Comparison of ENCODE assay signal across 8 mouse cellular contexts in genomic region chr7:119794251-119794638, GRCm38 (mm10). TPM values are rescaled to one million over a fixed set of nuclear protein-coding genes. Genes with fewer than 3 reads are reported as not detected.
DNase-seq lines count a peak whose midpoint lies in the region; ATAC-seq and TF ChIP-seq lines count a peak whose summit lies in the region.

No protein-coding gene starts in this region.

- H3K79me2 ChIP-seq in heart, adult 2 months (replicated peaks; ENCODE audit: control insufficient read depth, insufficient read depth, low read length), result no peaks in the 10 kb centered on the region
- 0 out of 2 replicates have a peak, but pooled peaks cover 4% of the 10 kb centered on the region for H3K79me2 ChIP-seq in CH12.LX (replicated peaks; ENCODE audit: control insufficient read depth, extremely low read depth, insufficient read depth, poor library complexity, severe bottlenecking)

- no peak for TF ChIP-seq RAD21 in CH12.LX (IDR thresholded peaks at IDR 0.05; ENCODE audit: low read depth, low read length)

- H3K36me3 ChIP-seq in heart, adult 2 months (ENCODE audit: control insufficient read depth, insufficient read depth, low read length), result no peaks in the 10 kb centered on the region
- H3K36me3 ChIP-seq in CH12.LX (replicated peaks in 1 of 2; ENCODE audit: control insufficient read depth in 1 of 2, insufficient read depth in 1 of 2, low read length in 1 of 2), result peaks cover 10 to 19% of the 10 kb centered on the region in 2 experiments
- H3K36me3 ChIP-seq in forebrain, embryonic 13.5 days (ENCODE audit: poor library complexity, severe bottlenecking), result peaks cover 21% of the 10 kb centered on the region
- peaks cover 23% of the 10 kb centered on the region for H3K36me3 ChIP-seq in liver, embryonic 13.5 days
- H3K36me3 ChIP-seq in stomach, embryonic 16.5 days (ENCODE audit: control insufficient read depth, insufficient read depth, low read length), result no peaks in the 10 kb centered on the region

- under 1% methylated on average over 21 of the region's 21 CpGs for WGBS in heart, adult 2 months
- 0% methylated on average over 21 of the region's 21 CpGs for WGBS in forebrain, embryonic 13.5 days
- under 1% methylated on average over 21 of the region's 21 CpGs for WGBS in liver, embryonic 13.5 days (ENCODE audit: insufficient replicate concordance)
- 0% methylated on average over 21 of the region's 21 CpGs for WGBS in stomach, embryonic 16.5 days

- ATAC-seq in forebrain, embryonic 13.5 days, result no peak
- peak; percentile 66 for ATAC-seq in liver, embryonic 13.5 days (ENCODE audit: low read depth)
- peak; percentile 73 for ATAC-seq in stomach, embryonic 16.5 days (ENCODE audit: insufficient read depth, low FRiP score)

- H3K4me3 ChIP-seq in heart, adult 2 months, result peak overlapping the region; percentile 67
- peak overlapping the region; percentile 65 to 84 (median 77) for H3K4me3 ChIP-seq in CH12.LX (replicated peaks in 1 of 3; ENCODE audit: low read depth in 2 of 3, low read length in 2 of 3, poor library complexity in 1 of 3)
- peak overlapping the region; percentile 74 for H3K4me3 ChIP-seq in forebrain, embryonic 13.5 days
- H3K4me3 ChIP-seq in liver, embryonic 13.5 days (replicated peaks), result peak overlapping the region; percentile 83
- H3K4me3 ChIP-seq in stomach, embryonic 16.5 days (replicated peaks; ENCODE audit: low read length), result peak overlapping the region; percentile 59

- H3K9me3 ChIP-seq in CH12.LX (replicated peaks; ENCODE audit: low read length), result no peaks in the 10 kb centered on the region
- H3K9me3 ChIP-seq in forebrain, embryonic 13.5 days (replicated peaks), result no peaks in the 10 kb centered on the region
- H3K9me3 ChIP-seq in liver, embryonic 13.5 days (replicated peaks), result no peaks in the 10 kb centered on the region
- no peaks in the 10 kb centered on the region for H3K9me3 ChIP-seq in stomach, embryonic 16.5 days (replicated peaks; ENCODE audit: control insufficient read depth, low read length)

- intact Hi-C loops in heart, adult 2 months (cut with DNase I), result loop anchor here (5.0 kb wide), 1 partner anchor 72 kb away; the partner anchor contains the start of gene Thumpd1
- intact Hi-C loops in heart, postnatal 36 days (cut with DNase I), result loop anchor here (2.0 to 5.0 kb wide), 2 partner anchors 73 to 103 kb away; partner anchors contain the start of genes Dcun1d3, Lyrm1 and Thumpd1

- no peaks in the 10 kb centered on the region for H3K4me1 ChIP-seq in heart, adult 2 months (ENCODE audit: control insufficient read depth, insufficient read depth, low read length)
- peaks cover 3 to 15% of the 10 kb centered on the region in 2 experiments; a peak in 3 of 4 replicates for H3K4me1 ChIP-seq in CH12.LX (ENCODE audit: control insufficient read depth in 1 of 2, insufficient read depth in 2 of 2)
- H3K4me1 ChIP-seq in forebrain, embryonic 13.5 days, result peaks cover 20% of the 10 kb centered on the region
- H3K4me1 ChIP-seq in liver, embryonic 13.5 days (replicated peaks), result peaks cover 21% of the 10 kb centered on the region
- H3K4me1 ChIP-seq in stomach, embryonic 16.5 days (ENCODE audit: control insufficient read depth, insufficient read depth, low read length), result peaks cover 5% of the 10 kb centered on the region

- no peak for TF ChIP-seq EP300 in heart, adult 2 months (IDR thresholded peaks at IDR 0.05; ENCODE audit: insufficient read depth, low read depth, low read length)
- no peak for TF ChIP-seq EP300 in CH12.LX (IDR thresholded peaks at IDR 0.05; ENCODE audit: low read length)

- H3K27me3 ChIP-seq in heart, adult 2 months (ENCODE audit: control insufficient read depth, insufficient read depth, low read length), result no peaks in the 10 kb centered on the region
- no peaks in the 10 kb centered on the region for H3K27me3 ChIP-seq in CH12.LX (replicated peaks)
- H3K27me3 ChIP-seq in forebrain, embryonic 13.5 days, result no peaks in the 10 kb centered on the region
- no peaks in the 10 kb centered on the region for H3K27me3 ChIP-seq in liver, embryonic 13.5 days
- H3K27me3 ChIP-seq in stomach, embryonic 16.5 days (ENCODE audit: control insufficient read depth, insufficient read depth, low read length), result no peaks in the 10 kb centered on the region

- H3K27ac ChIP-seq in heart, adult 2 months, result peak overlapping the region; percentile 57; the same call in 1 of the 2 replicates
- peak overlapping the region; percentile 57 for H3K27ac ChIP-seq in CH12.LX (ENCODE audit: insufficient read depth, low read depth)
- H3K27ac ChIP-seq in forebrain, embryonic 13.5 days, result peak overlapping the region; percentile 63; the same call in 1 of the 2 replicates
- H3K27ac ChIP-seq in liver, embryonic 13.5 days, result peak overlapping the region; percentile 82
- peak overlapping the region; percentile 80 for H3K27ac ChIP-seq in stomach, embryonic 16.5 days (ENCODE audit: low read length)

- DNase-seq in heart, adult 2 months, result no peak
- no peak for DNase-seq in heart, postnatal 36 days
- no peak for DNase-seq in CH12.LX (ENCODE audit: extremely low read depth)
- DNase-seq in liver, embryonic 13.5 days, result no peak
- DNase-seq in MN1 (ENCODE audit: low spot score), result no peak
- no peak for DNase-seq in gastrocnemius, postnatal 25 days

- no peak for TF ChIP-seq POLR2A in heart, adult 2 months (IDR thresholded peaks at IDR 0.05; ENCODE audit: insufficient read depth, low read depth, low read length)
- TF ChIP-seq POLR2A in CH12.LX (IDR thresholded peaks at IDR 0.05; ENCODE audit: low read depth, low read length), result no peak

- peak overlapping the region; percentile 47; the same call in 1 of the 2 replicates for H3K4me2 ChIP-seq in CH12.LX (ENCODE audit: insufficient read depth, low read depth, poor library complexity, severe bottlenecking)
- peak overlapping the region; percentile 80 for H3K4me2 ChIP-seq in forebrain, embryonic 13.5 days
- peak overlapping the region; percentile 90 for H3K4me2 ChIP-seq in liver, embryonic 13.5 days
- peak overlapping the region; percentile 90 for H3K4me2 ChIP-seq in stomach, embryonic 16.5 days (ENCODE audit: low read depth, low read length)

- H3K9ac ChIP-seq in heart, adult 2 months (ENCODE audit: low read depth, low read length), result peak overlapping the region; percentile 81
- H3K9ac ChIP-seq in CH12.LX (ENCODE audit: insufficient read depth, low read depth), result peak overlapping the region; percentile 86
- H3K9ac ChIP-seq in forebrain, embryonic 13.5 days, result peak overlapping the region; percentile 72
- H3K9ac ChIP-seq in liver, embryonic 13.5 days, result peak overlapping the region; percentile 89
- H3K9ac ChIP-seq in stomach, embryonic 16.5 days (ENCODE audit: low read length), result peak overlapping the region; percentile 89

- no peak for TF ChIP-seq CTCF in heart, adult 2 months (IDR thresholded peaks at IDR 0.05)
- TF ChIP-seq CTCF in CH12.LX (conservative IDR thresholded peaks at IDR 0.05 in 1 of 2, IDR thresholded peaks at IDR 0.05 in 1 of 2; ENCODE audit: low read depth in 2 of 2, low read length in 2 of 2), result no peak

- in situ Hi-C loops in CH12.LX (cut with MboI; ENCODE audit: low pct_ligation_motif_present, low pct_unique_long_range_greater_than_20kb, low sequenced_read_pairs), result no loop called here

- dilution Hi-C loops in CH12.LX (cut with MboI; ENCODE audit: extremely low pct_ligation_motif_present, extremely low pct_unique_long_range_greater_than_20kb, low sequenced_read_pairs), result no loop called here

TF ChIP-seq in CH12.LX, 34 proteins besides CTCF, POLR2A, EP300 and RAD21:
- TF ChIP-seq UBTF (IDR thresholded peaks at IDR 0.05; ENCODE audit: low read depth, low read length), result peak; percentile 43; the same call in 1 of the 2 replicates
- TF ChIP-seq MEF2A (IDR thresholded peaks at IDR 0.05; ENCODE audit: borderline replicate concordance, low read depth, low read length), result 0 out of 2 replicates have a peak, but pooled peaks have one; percentile 3
- no peak for TF ChIP-seq SMC3 (IDR thresholded peaks at IDR 0.05; ENCODE audit: low read depth, low read length)
- peak; percentile 27; the same call in 1 of the 2 replicates for TF ChIP-seq SIN3A (IDR thresholded peaks at IDR 0.05; ENCODE audit: low read length)

RNA-seq across cellular contexts. Expression of gene Eri2, which starts 0.4 kb away (rescaled TPM):
- total RNA-seq in heart, adult 2 months (2021), result 1 to 10 TPM; 1.7 TPM
- 0.92 and 1.4 TPM in 2 replicates for polyA plus RNA-seq in heart, adult 2 months (2012; rRNA removed)
- 1 to 10 TPM; 1.9 to 2.3 TPM for total RNA-seq in heart, postnatal 36 days (2021)
- total RNA-seq in CH12.LX (2012; rRNA removed), result 9.8 and 10.2 TPM in 2 replicates
- 14.4 and 15.4 TPM in 2 replicates for total RNA-seq in CH12.LX (2014; rRNA removed)
- 10.9 and 13.6 TPM in 2 replicates for polyA plus RNA-seq in CH12.LX (2012; ENCODE audit: insufficient read length, low read depth)
- polyA plus RNA-seq in forebrain, embryonic 13.5 days (2015; fragmentation: Nextera tagmentation; extraction: Ambion mirVana), result 28.3 and 30.4 TPM in 2 replicates
- polyA plus RNA-seq in liver, embryonic 13.5 days (2015; fragmentation: Nextera tagmentation; extraction: Ambion mirVana), result 12.4 and 15.9 TPM in 2 replicates
- 19.5 and 20.3 TPM in 2 replicates for polyA plus RNA-seq in stomach, embryonic 16.5 days (2015; fragmentation: Nextera tagmentation; extraction: Ambion mirVana)
- total RNA-seq in gastrocnemius, postnatal 25 days (2021), result 1 to 10 TPM in 1 of 2 experiments, under 1 TPM in 1; 0.88 to 1.5 TPM

RNA-seq across cellular contexts. Expression of gene Rexo5, which starts 0.4 kb away (rescaled TPM):
- total RNA-seq in heart, adult 2 months (2021), result 1 to 10 TPM in 1 of 2 experiments, under 1 TPM in 1; 0.75 to 1.2 TPM
- 0.53 and 3.3 TPM in 2 replicates for polyA plus RNA-seq in heart, adult 2 months (2012; rRNA removed)
- total RNA-seq in heart, postnatal 36 days (2021), result 1 to 10 TPM; 1.6 to 1.7 TPM
- 11.5 and 12.0 TPM in 2 replicates for total RNA-seq in CH12.LX (2012; rRNA removed)
- total RNA-seq in CH12.LX (2014; rRNA removed), result 11.0 and 14.8 TPM in 2 replicates
- 13.4 and 15.5 TPM in 2 replicates for polyA plus RNA-seq in CH12.LX (2012; ENCODE audit: insufficient read length, low read depth)
- 19.6 and 21.0 TPM in 2 replicates for polyA plus RNA-seq in forebrain, embryonic 13.5 days (2015; fragmentation: Nextera tagmentation; extraction: Ambion mirVana)
- polyA plus RNA-seq in liver, embryonic 13.5 days (2015; fragmentation: Nextera tagmentation; extraction: Ambion mirVana), result 10.7 and 10.8 TPM in 2 replicates
- polyA plus RNA-seq in stomach, embryonic 16.5 days (2015; fragmentation: Nextera tagmentation; extraction: Ambion mirVana), result 17.8 and 25.6 TPM in 2 replicates
- 1 to 10 TPM in 1 of 2 experiments, under 1 TPM in 1; 0.91 to 1.3 TPM for total RNA-seq in gastrocnemius, postnatal 25 days (2021)

RNA-seq across cellular contexts. Expression of gene Acsm3, which starts 33.5 kb away (rescaled TPM):
- total RNA-seq in heart, adult 2 months (2021), result 1 to 10 TPM in 1 of 2 experiments, under 1 TPM in 1; 0.73 to 1.3 TPM
- 6.8 and 12.0 TPM in 2 replicates for polyA plus RNA-seq in heart, adult 2 months (2012; rRNA removed)
- under 1 TPM; 0.38 to 0.83 TPM for total RNA-seq in heart, postnatal 36 days (2021)
- total RNA-seq in CH12.LX (2012; rRNA removed), result 0.13 and 0.17 TPM in 2 replicates
- not detected in 2 replicates for total RNA-seq in CH12.LX (2014; rRNA removed)
- 0.69 and 0.78 TPM in 2 replicates for polyA plus RNA-seq in CH12.LX (2012; ENCODE audit: insufficient read length, low read depth)
- 0.10 and 0.16 TPM in 2 replicates for polyA plus RNA-seq in forebrain, embryonic 13.5 days (2015; fragmentation: Nextera tagmentation; extraction: Ambion mirVana)
- polyA plus RNA-seq in liver, embryonic 13.5 days (2015; fragmentation: Nextera tagmentation; extraction: Ambion mirVana), result 0.93 and 1.7 TPM in 2 replicates
- polyA plus RNA-seq in stomach, embryonic 16.5 days (2015; fragmentation: Nextera tagmentation; extraction: Ambion mirVana), result 13.3 and 18.5 TPM in 2 replicates
- total RNA-seq in gastrocnemius, postnatal 25 days (2021), result under 1 TPM; 0.18 to 0.19 TPM
